Mouse (Mus musculus) hindbrain, embryonic 14.5 days (tissue): Measurements from ENCODE around the gene Pkd1. TPM values are rescaled to one million over a fixed set of nuclear protein-coding genes. Genes with fewer than 3 reads are reported as not detected.
A peak's percentile ranks its signal among the peaks of the same experiment; 100 is the strongest.

Experiments
- ATAC-seq: fragments of 200-750 bp; cut with Nextera tagmentation; 2 replicates; pipeline ENCODE4 v1.8.0; 2017; ENCODE audit warnings: moderate number of reproducible peaks, mild to moderate bottlenecking, moderate TSS enrichment, moderate library complexity; ENCODE audit not compliant: low FRiP score
- DNase-seq: peaks from one replicate; pipeline ENCODE4 v3.0.0-alpha.2; 2015; ENCODE audit warnings: low spot score
- H3K27ac ChIP-seq: fragments of 300-500 bp; sonication (generic); 2 replicates; pipeline ENCODE4 v1.5.1; 2014; ENCODE audit warnings: mild to moderate bottlenecking, moderate library complexity
- H3K27me3 ChIP-seq: fragments of 300-500 bp; sonication (generic); 2 replicates; pipeline ENCODE4 v1.6.1; 2014; ENCODE audit warnings: mild to moderate bottlenecking, low read length, mixed read lengths; ENCODE audit not compliant: control insufficient read depth, insufficient read depth
- H3K36me3 ChIP-seq: fragments of 300-500 bp; sonication (generic); replicated peaks from 2 replicates; pipeline ENCODE4 v1.6.1; 2014; ENCODE audit not compliant: control insufficient read depth, insufficient read depth
- H3K4me1 ChIP-seq: fragments of 300-500 bp; sonication (generic); replicated peaks from 2 replicates; pipeline ENCODE4 v1.6.1; 2014; ENCODE audit warnings: antibody characterized with exemption, low read length, mixed read lengths; ENCODE audit not compliant: control insufficient read depth, insufficient read depth
- H3K4me2 ChIP-seq: fragments of 300-500 bp; sonication (generic); replicated peaks from 2 replicates; pipeline ENCODE4 v1.6.1; 2014; ENCODE audit warnings: mild to moderate bottlenecking, moderate library complexity
- H3K4me3 ChIP-seq: fragments of 300-500 bp; sonication (generic); replicated peaks from 2 replicates; pipeline ENCODE4 v1.5.1; 2014; ENCODE audit warnings: mild to moderate bottlenecking, low read length
- H3K9ac ChIP-seq: fragments of 300-500 bp; sonication (generic); 2 replicates; pipeline ENCODE4 v1.6.1; 2014
- H3K9me3 ChIP-seq: fragments of 300-500 bp; sonication (generic); 2 replicates; pipeline ENCODE4 v1.6.1; 2016; ENCODE audit warnings: low read length; ENCODE audit not compliant: control insufficient read depth
- WGBS: fragments of 180-500 bp; shearing (Covaris S2); extraction: QIAGEN DNeasy Blood & Tissue Kit; methylation state at CpG from one replicate; pipeline ENCODE4 v1.1.7; 2014; 5-methylcytosine and 5-hydroxymethylcytosine counted together
- polyA plus RNA-seq: library from polyadenylated mRNA; unstranded; fragments of >200 nt; fragmentation: Nextera tagmentation; extraction: Ambion mirVana; gene quantifications from 2 replicates; pipeline ENCODE4 v1.2.1, GENCODE M21; 2014

The Pkd1 gene
- polyA plus RNA-seq, 1 experiment from 2014 or later: 30.4 TPM

DNA sequence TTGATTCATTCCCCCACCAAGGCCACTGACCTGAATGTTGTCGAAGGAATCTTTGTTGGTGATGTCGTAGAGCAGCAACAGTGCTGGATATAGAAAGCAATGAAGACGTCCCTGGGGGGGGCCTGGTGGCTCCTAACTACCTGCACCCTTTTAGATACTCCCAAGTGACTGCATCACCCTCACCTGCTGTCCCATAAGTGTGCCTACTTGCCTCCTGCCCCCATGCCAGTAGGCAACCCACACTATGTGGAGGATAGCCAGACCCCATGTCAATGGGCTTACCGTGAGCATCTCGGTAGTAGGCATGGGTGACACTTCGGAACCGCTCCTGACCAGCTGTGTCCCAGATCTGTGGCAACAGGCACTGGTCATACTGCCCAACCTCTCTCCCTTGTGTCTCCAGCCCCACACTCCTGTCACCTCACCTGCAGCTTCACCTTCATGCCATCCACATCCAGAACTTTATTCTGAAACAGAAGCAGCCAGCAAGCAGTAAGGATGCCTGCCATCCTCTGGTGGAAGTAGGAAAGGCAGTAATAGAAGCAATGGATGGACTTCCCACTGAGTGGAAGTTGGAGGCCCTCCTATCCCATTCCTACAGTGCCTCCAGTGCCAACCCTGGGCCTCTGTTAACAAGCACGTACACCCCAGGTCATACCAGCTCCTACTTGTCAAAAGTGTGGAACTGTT lies 19.1 kb upstream of the Pkd1 start:
- peak overlapping the region; percentile 71 for H3K9ac ChIP-seq
- no peaks in the 10 kb centered on the region for H3K27me3 ChIP-seq
- peaks cover 17% of the 10 kb centered on the region for H3K36me3 ChIP-seq
- WGBS: 26% methylated on average over 8 of the region's 8 CpGs
- H3K27ac ChIP-seq: no peak overlapping the region
- peak overlapping the region; percentile 85 for H3K4me2 ChIP-seq
- ATAC-seq (no peak), DNase-seq (no peak)
- no peak overlapping the region for H3K4me3 ChIP-seq
- H3K4me1 ChIP-seq: peaks cover 46% of the 10 kb centered on the region
- no peaks in the 10 kb centered on the region for H3K9me3 ChIP-seq

DNA sequence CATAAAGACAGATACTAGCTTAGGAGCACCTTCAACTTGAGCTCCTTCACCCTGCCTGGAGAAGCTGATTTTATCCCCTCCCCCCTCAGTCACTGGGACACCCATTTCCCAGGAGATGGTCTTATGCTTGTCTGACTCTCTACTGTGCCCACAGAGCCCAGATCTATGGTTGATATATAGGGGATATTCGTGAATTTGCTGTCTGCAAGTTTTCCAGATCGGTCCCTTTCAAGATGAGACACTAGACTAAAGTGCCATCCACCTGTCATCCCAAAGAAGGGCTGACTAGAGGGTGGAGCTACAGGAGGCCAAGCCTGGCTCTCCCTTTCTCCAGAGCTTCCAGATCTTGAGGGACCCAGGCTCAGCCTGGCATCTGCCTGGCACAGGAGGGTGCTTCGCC lies 18.6 kb upstream of the Pkd1 start:
- Histone ChIP-seq H3K4me2 (0 out of 2 replicates have a peak overlapping the region, but pooled peaks have one; percentile 85), H3K4me1 (peaks cover 46% of the 10 kb centered on the region), H3K4me3 (no peak overlapping the region), H3K9ac (no peak overlapping the region), H3K27ac (no peak overlapping the region), H3K9me3 (no peaks in the 10 kb centered on the region), H3K36me3 (peaks cover 17% of the 10 kb centered on the region), H3K27me3 (no peaks in the 10 kb centered on the region)
- ATAC-seq (no peak), DNase-seq (no peak)
- 70% methylated on average over 3 of the region's 3 CpGs for WGBS

DNA sequence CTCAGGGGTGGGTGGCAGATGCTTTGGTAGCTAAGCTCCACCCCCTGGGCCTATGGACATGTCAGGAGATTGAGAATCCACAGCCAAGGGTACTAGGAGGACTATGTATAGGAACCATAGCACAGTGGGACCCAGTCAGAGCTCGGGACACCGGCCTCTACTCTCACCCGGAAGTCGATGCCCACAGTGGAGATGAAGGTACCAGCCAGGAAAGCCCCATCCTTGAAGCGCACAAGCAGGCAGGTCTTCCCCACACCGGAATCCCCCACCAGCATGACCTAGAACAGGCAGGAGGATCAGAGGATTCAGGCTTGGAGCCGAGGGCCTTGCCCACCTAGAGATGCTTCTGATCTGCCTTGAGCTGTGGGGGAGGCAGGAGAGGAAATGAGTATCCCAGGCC lies 17.6 kb upstream of the Pkd1 start:
- no peak overlapping the region for H3K9ac ChIP-seq
- ATAC-seq: no peak
- H3K4me1 ChIP-seq: peaks cover 39% of the 10 kb centered on the region

DNA sequence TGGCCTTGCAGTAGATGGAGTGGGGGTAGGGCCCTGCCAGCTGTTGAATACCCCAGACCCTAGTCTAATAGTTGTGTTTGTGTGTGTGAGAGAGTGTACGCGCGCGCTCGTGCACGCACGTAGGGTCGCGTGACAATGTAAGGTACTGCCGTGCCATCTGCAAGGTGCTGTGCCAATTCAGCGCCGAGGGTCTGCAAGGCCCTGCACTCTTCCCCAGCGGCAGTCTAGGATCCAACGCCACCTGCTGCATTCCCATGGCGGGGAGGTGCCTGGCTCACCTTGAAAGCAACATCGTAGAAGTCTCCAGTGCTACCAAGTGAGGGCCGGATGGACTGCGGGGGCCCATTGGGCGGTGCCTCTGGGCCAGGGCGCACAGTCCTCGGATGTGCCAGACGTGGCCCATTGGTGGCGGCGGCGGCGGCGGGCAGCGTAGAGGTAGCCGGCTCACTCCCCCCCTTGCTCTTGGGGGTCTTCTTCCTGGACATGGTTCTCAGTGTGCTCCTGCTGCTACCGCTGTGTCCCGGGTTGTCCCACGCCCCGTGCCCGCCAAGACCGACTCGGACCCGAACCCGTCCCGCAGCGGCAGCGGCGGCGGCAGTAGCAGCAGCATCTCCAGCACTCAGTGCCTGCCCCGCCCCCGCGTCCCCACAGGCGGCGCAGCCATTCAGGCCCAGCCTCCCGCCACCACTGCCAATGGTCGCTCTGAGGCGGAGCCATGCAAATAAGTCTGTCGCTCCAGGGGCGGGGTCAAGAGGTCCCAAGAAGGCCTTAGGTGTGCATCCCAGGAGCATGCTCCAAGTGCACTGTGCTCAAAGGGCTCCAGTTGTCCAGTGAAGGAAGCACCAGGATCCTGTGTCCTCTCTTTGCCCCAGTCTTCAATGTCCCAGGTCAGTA lies 16.3 kb upstream of the Pkd1 start:
- no peak overlapping the region for H3K27ac ChIP-seq
- ATAC-seq: peak; percentile 16; the same call in 1 of the 2 replicates
- H3K9ac ChIP-seq: peak overlapping the region; percentile 54
- H3K4me3 ChIP-seq: peak overlapping the region; percentile 25
- H3K9me3 ChIP-seq: no peaks in the 10 kb centered on the region
- H3K4me1 ChIP-seq: peaks cover 38% of the 10 kb centered on the region
- WGBS: 8% methylated on average over 52 of the region's 53 CpGs
- peak; percentile 60 for DNase-seq
- H3K36me3 ChIP-seq: peaks cover 17% of the 10 kb centered on the region
- H3K27me3 ChIP-seq: no peaks in the 10 kb centered on the region
- H3K4me2 ChIP-seq: peak overlapping the region; percentile 61

More for the DNA sequence above, 17.6 kb upstream of the Pkd1 start:
- 81% methylated on average over 7 of the region's 7 CpGs for WGBS
- H3K4me2 ChIP-seq: no peak overlapping the region
- no peaks in the 10 kb centered on the region for H3K27me3 ChIP-seq
- H3K36me3 ChIP-seq: peaks cover 17% of the 10 kb centered on the region
- H3K4me3 ChIP-seq: no peak overlapping the region
- H3K9me3 ChIP-seq: no peaks in the 10 kb centered on the region
- DNase-seq: no peak
- no peak overlapping the region for H3K27ac ChIP-seq

DNA sequence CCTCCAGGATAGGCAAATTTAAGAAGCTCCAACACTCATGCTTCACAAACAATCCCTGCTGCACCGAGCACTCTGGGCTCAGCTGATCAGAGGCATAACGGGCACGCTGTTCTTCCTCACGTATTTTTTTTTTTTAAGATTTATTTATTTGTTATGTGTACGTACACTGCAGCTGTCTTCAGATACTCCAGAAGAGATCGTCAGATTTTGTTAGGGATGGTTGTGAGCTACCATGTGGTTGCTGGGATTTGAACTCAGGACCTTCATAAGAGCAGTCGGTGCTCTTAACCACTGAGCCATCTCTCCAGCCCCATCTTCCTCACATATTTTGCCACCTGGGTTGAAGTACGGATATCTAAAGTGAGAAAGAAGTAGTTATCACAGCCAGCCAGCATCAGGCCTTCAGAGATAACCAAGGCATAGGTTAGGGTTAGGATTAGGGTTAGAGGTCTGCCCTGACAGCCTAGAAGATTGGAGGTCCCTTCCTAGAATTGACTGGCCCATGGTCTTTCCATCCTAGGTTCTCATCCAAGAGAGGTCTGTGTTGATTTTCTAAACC lies 15.4 kb upstream of the Pkd1 start, which contains the start of gene Rab26:
Gene Rab26 (minus strand): TSS at position 51 of the 559 bp plus-strand sequence.
- 90% methylated on average over 8 of the region's 8 CpGs for WGBS
- Histone ChIP-seq H3K36me3 (peaks cover 17% of the 10 kb centered on the region), H3K4me3 (peak within 1 kb of the TSS; percentile 25), H3K4me1 (peaks cover 31% of the 10 kb centered on the region), H3K4me2 (peak within 1 kb of the TSS; percentile 61), H3K9me3 (no peaks in the 10 kb centered on the region), H3K9ac (peak within 1 kb of the TSS; percentile 54), H3K27ac (no peak within 1 kb of the TSS), H3K27me3 (no peaks in the 10 kb centered on the region)
- ATAC-seq (no peak), DNase-seq (no peak)

DNA sequence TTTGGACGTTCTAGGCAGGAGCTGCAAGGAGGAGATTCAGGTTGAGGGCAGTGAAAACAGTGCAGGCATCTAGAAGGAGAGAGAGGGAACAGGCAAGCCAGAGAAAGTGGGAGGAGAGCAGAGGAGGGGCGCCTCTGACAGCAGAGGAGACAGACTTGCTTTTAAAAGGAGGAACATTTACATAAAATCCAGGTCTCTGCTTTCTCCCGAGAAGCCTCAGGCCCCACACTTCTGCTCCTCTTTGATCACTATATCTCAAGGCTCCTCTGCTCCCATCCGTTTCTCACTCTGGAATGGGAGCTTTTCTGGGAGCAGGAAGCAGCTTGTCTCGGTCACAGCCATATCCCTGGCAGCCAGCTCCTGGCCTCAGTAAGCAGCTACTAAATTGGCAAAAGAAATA lies 14.3 kb upstream of the Pkd1 start:
- WGBS: 55% methylated on average over 5 of the region's 5 CpGs
- Histone ChIP-seq H3K4me3 (no peak overlapping the region), H3K4me2 (no peak overlapping the region), H3K36me3 (peaks cover 6% of the 10 kb centered on the region), H3K27ac (no peak overlapping the region), H3K4me1 (peaks cover 20% of the 10 kb centered on the region), H3K27me3 (no peaks in the 10 kb centered on the region), H3K9ac (no peak overlapping the region), H3K9me3 (no peaks in the 10 kb centered on the region)
- DNase-seq: no peak
- ATAC-seq: no peak

DNA sequence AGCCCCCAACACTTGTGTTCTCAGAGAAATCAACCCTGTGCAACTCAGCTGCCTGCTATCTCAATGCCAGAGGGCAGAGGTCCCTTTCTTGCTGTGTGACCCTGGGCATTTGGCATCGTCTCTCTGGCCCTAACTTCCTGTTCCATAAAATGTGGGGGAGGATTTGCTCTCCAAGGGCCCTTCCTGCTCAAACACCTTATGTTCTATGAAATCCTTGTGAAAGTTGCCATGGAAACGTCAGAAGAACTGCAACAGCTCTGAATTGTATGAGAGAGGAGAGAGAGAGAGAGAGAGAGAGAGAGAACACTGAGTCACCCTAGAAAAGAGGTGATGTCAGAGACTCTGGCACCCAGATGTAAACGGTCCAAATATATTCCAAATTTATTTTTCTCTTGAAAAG lies 12.1 kb upstream of the Pkd1 start:
- Histone ChIP-seq H3K9me3 (no peaks in the 10 kb centered on the region), H3K36me3 (no peaks in the 10 kb centered on the region), H3K27ac (peak overlapping the region; percentile 47; the same call in 1 of the 2 replicates), H3K4me1 (peaks cover 11% of the 10 kb centered on the region), H3K9ac (no peak overlapping the region), H3K4me2 (no peak overlapping the region), H3K27me3 (no peaks in the 10 kb centered on the region), H3K4me3 (no peak overlapping the region)
- no peak for ATAC-seq
- DNase-seq: no peak
- 30% methylated on average over 3 of the region's 3 CpGs for WGBS

DNA sequence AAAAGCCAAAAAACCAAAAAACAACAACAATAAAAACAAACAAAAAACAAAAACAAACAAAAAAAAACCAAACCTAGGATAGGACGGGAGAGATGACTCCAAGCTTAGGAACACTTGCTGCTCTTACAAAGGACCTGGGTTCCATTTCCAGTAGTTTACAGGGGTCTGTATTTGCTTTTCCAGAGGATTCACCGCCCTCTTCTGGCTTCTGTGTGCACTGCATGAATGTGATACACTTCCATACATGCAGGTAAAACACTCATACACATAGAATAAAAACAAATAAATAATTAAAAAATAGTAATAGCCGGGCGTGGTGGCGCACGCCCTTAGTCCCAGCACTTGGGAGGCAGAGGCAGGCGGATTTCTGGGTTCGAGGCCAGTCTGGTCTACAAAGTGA lies 10.7 kb upstream of the Pkd1 start:
- no peak overlapping the region for H3K4me3 ChIP-seq
- H3K9me3 ChIP-seq: no peaks in the 10 kb centered on the region
- DNase-seq (peak; percentile 67), ATAC-seq (no peak)
- H3K4me1 ChIP-seq: no peaks in the 10 kb centered on the region; the same call in 1 of the 2 replicates
- H3K9ac ChIP-seq: no peak overlapping the region
- no peaks in the 10 kb centered on the region for H3K27me3 ChIP-seq
- H3K27ac ChIP-seq: no peak overlapping the region
- WGBS: 69% methylated on average over 8 of the region's 8 CpGs
- H3K36me3 ChIP-seq: no peaks in the 10 kb centered on the region
- H3K4me2 ChIP-seq: no peak overlapping the region

DNA sequence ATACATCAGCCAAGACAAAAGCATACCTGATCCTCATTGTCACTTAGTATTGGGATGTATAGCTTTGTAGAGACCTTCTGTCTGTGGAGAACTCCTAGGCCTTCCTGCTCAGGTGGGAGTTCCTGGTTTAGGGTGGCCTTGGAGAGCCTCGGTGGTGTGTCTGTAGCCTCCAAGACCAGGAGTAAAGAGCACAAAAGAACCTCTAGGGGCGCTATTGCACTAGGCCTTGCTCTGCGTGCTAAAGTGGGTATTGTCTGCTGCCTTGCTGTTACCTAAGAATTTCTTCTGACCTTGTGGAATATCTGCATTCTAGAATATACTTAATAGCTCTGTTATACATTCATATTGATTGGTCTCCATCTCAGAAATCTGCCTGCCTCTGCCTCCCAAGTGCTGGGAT lies 9.3 kb upstream of the Pkd1 start:
- H3K27me3 ChIP-seq: no peaks in the 10 kb centered on the region
- 4% methylated on average over 3 of the region's 3 CpGs for WGBS
- no peak overlapping the region for H3K4me2 ChIP-seq
- no peaks in the 10 kb centered on the region for H3K9me3 ChIP-seq
- ATAC-seq (no peak), DNase-seq (peak; percentile 53)
- H3K36me3 ChIP-seq: no peaks in the 10 kb centered on the region
- no peak overlapping the region for H3K27ac ChIP-seq
- no peaks in the 10 kb centered on the region; the same call in 1 of the 2 replicates for H3K4me1 ChIP-seq
- H3K9ac ChIP-seq: no peak overlapping the region
- no peak overlapping the region for H3K4me3 ChIP-seq
